Mouse (Mus musculus): Measurements from ENCODE around the gene Parn.

The Parn gene

DNA sequence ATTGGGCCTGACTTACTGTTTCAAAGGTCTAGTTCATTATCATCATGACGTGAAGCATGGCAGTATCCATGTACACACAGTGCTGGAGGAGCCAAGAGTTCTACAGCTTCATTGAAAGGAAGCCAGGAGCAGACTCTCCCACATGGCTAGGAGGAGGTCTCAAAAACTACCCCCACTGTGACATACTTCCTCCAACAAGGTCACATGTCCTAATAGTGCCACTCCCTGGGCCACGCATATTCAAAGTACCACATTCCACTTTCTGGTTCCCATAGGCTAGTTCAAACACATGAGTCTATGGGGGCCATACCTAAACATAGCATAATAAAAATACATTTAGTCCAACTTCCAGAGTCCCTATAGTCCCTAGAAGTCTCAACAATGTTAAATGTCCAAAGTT is 118.0 kb downstream of the Parn start:
- DNase-seq = no peak

DNA sequence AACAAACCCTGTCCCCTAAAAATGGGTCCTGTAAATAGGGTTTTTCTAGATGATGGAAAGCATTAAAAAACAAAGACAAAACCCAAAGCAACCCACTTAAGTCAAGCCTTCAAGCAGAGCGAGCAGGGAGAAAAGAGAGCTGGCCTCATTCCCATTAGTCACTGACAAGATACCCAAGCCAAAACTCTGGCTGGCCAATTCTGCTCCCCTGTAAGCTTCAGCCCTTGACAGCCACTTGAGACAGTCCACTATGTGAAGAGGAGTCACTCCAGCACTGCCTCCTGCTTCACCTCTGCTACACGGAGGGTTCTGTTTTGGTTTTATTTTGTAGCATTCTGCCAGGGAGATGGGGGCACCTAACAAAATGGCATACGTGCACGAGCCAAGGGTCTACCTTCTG is 126.2 kb downstream of the Parn start:
- DNase-seq = peak; percentile 26

DNA sequence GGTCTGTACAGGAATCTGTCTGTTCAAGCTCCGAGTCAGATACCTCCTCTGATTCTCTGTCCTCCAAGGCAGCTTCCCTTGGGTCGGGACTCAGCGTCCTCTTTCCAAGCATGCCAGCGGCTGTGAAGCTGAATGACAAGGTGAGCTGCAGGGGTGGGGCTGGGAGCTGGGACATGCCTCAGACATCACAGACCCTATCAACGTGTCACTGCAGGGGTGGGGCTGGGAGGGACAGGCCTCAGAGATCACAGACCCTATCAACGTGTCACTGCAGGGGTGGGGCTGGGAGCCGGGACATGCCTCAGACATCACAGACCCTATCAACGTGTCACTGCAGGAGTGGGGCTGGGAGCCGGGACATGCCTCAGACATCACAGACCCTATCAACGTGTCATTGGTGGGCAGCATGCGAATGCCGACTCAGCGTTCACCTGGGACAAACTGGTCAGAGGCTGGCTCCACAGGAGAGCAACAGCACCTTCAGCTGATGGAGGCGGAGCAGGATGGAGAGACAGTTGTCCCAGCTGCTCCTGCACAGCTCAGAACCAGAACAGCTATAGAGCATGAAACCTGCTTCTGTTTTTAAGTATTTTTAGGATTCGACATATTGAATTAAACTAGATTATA is 126.7 kb downstream of the Parn start:
- DNase-seq = no peak

DNA sequence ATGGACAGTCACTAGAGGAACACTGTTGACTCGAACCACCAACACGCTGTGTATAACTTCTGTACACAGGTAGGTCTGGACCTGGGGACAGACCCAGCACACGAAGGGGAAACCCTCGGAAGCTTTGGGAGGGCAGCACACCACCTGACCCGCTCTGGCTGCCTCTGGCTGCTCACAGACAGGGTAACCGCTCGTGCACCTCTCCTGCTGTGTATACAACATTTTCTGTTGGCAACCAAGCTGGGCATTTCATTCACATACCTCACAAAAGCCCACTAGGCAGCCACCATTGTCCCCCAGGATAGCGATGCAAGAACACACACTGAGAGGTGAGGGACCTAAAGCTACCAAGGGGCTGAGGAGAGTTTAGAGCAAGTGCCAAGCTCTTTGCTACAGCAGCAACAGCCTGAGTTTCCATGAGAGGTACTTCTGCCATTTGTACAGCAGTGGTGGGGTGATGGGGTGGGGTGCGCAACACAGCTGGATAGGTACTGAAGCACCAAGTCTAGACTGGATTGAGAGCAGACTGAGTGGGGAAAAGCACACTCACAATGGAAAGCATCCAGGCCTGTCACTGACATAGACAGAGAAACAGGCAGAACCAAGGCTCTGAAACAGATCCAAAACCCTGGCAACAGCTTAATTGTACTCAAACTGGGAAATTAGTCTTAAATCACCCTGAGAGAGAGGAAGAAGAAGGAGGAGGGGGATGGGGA is 128.9 kb downstream of the Parn start:
- no peak for DNase-seq

DNA sequence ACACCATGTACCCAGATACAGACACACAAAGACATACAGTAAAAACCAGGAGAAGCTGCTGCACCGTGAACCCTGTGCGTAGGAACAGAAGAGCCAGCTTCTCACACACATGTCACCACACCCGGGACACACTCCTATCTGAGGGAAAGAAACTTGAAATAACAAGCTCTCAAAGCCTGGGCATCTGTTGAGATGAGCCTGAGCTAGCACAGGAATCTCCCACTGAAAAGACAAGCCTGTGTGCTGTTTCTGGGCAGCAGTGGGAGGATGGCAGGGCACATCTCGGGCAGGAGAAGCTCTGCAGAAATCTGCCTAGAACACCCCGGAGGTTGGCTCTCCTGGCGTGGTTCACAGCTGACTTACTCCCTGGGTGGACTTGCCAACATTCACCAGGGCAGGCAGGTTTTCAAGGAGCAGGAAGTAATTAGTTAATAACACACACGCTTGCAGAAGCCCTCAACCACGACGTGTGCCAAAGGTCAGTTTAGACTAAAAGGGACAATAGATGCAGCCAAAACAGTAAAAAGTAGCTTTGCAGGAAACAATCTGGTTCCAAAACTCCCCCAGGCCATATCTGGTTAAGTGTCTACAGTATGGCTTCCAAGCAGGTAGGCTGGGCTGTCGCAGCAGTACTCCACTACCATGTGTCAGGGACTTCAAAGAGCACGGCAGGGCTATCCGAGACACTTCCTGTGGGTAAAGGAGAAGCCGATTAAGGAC is 129.6 kb downstream of the Parn start:
- no peak for DNase-seq

DNA sequence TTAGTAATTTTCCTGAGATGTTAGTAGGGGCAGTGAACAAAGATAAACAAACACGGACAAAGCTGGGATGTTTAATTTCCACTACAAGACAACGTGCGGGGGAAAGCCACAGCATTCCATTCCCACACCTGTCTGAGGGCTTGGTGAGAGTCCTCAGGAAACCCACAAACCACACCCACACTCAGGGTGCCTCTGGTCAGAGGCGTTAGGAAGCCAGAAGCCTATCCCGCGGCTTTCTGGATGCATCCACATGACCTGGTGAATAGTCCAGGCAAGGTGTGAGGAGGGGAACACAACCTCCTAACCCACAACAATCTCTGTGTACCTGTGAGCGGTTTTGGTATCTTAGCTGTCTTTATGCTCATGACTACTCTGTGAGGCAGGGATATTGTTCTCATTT is 131.6 kb downstream of the Parn start:
- DNase-seq = peak; percentile 21

GRCm38 (mm10) chr16:13535856-13536255 is 132.1 kb downstream of the Parn start:
- no peak for DNase-seq

- peak; percentile 46 for DNase-seq
Observed at GRCm38 (mm10) chr16:13532840-13533239, 135.1 kb downstream of the Parn start.

DNA sequence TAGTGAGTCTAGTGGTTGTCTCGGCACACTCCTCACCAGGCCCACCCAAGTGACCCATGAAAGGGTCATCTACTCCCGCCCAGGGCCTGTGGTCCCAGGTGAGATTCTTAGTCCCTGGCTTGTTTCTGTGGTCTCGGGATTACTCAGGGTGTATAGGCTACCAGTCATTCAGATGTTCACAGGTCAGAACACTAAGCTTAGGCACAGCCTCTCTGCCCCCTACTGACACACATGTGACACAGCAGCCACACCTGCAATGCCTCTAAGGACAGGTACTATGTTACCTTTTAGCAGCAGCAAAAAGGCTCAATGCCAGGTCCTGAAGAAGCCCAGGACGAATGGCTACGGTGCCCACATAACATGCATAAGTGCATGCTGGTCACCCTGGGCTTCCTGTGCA is 136.7 kb downstream of the Parn start:
- DNase-seq = no peak

DNA sequence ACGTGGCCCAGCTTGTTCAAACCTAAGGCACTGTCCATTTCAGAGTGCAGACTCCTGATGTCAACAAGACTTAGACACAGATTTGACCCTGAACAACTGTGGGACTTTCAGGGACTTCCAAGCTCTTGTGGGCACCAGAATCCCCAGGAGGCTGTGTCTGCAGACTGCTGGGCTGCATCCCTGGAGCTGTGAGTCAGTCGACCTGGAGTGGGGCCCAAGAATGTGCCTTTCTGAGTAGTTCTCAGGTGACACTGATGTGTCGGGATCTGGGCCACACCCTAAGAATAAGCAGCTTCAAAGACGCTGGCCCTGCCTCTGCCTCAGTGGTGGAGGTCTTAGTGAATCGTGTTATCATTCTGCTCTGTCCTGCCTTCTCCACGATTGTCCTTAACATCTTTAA is 146.6 kb downstream of the Parn start:
- DNase-seq = no peak

DNA sequence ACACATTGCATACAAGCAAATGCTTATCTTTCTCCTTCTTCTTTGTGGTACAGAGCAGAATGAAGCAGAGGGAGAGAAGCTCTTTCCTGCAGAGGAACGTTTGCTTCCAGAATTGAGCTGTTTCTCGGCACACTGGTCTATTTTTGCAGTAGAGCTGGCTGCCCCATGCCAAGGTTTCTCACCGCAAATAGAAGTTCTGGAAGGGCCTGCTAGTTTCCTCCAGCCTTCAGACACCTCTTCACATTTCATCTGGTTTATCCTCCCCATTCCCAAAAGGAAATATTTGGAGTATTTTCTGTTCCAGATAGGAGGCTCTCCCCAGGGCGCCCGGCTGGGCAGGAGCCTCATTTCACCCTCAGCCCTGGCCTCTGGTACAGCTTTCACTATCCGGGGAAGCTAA is 147.7 kb downstream of the Parn start:
- DNase-seq = no peak

GRCm38 (mm10) chr16:13516214-13516613 is 151.8 kb downstream of the Parn start:
- DNase-seq = no peak

DNA sequence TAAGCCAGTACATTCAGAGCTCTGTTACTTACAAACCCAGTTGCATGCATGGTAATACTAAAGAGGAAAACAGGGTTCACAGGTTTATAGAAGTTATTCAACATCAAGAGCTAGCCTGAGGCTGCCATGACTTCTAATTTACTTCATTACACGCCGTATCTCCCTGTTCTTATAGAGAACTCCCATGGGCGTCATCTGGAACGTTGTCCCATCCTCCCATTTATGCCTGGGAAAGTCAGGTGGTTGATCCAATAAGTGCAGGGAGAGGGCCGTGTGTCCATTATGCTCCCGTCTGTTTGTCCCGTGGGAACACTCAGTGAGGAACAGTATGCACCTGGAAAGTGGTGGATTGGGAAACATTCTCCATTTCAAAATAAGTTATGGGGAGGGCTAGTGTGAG is 152.4 kb downstream of the Parn start:
- no peak for DNase-seq

- DNase-seq = peak; percentile 21
Observed at GRCm38 (mm10) chr16:13505055-13505454, 162.9 kb downstream of the Parn start.

GRCm38 (mm10) chr16:13504476-13504875 is 163.5 kb downstream of the Parn start:
- no peak for DNase-seq

GRCm38 (mm10) chr16:13498923-13499322 is 169.0 kb downstream of the Parn start:
- DNase-seq = no peak

- peak; percentile 32 for DNase-seq
Observed at GRCm38 (mm10) chr16:13493981-13494380, 174.0 kb downstream of the Parn start.

- DNase-seq = no peak
Observed at GRCm38 (mm10) chr16:13492996-13493395, 175.0 kb downstream of the Parn start.

- no peak for DNase-seq
Observed at GRCm38 (mm10) chr16:13491776-13492175, 176.2 kb downstream of the Parn start.
